Mouse (Mus musculus): ENCODE measurements around the gene Gdpgp1. TPM values are rescaled to one million over a fixed set of nuclear protein-coding genes. Genes with fewer than 3 reads are reported as not detected.

Gdpgp1 gene
- polyA plus RNA-seq, 1 experiment from 2014 or later, result 4.0 TPM

GRCm38 (mm10) chr7:80252886-80253285 lies 20.2 kb downstream of the Gdpgp1 start:
- no peak overlapping the region for H3K4me2 ChIP-seq (ENCODE audit: low read length)
- no peaks in the 10 kb centered on the region for H3K36me3 ChIP-seq (ENCODE audit: control insufficient read depth, insufficient read depth, low read length)
- DNase-seq (no peak), ATAC-seq (ENCODE audit: low FRiP score, low TSS enrichment) (no peak)
- no peak overlapping the region for H3K9ac ChIP-seq (replicated peaks; ENCODE audit: low read length)
- 88% methylated on average over 11 of the region's 11 CpGs for WGBS
- H3K27me3 ChIP-seq (ENCODE audit: control insufficient read depth, insufficient read depth, low read length), result peaks cover 8% of the 10 kb centered on the region; the same call in 1 of the 2 replicates
- H3K4me3 ChIP-seq (replicated peaks; ENCODE audit: low read depth, low read length), result no peak overlapping the region
- no peaks in the 10 kb centered on the region for H3K9me3 ChIP-seq (ENCODE audit: control insufficient read depth, low read length)
- H3K27ac ChIP-seq (replicated peaks; ENCODE audit: low read depth, low read length), result no peak overlapping the region
- no peaks in the 10 kb centered on the region for H3K4me1 ChIP-seq (ENCODE audit: control insufficient read depth, insufficient read depth, low read length)

- 87% methylated on average over 2 of the region's 2 CpGs for WGBS
- Histone ChIP-seq H3K4me2 (ENCODE audit: low read length) (no peak overlapping the region), H3K4me1 (ENCODE audit: control insufficient read depth, insufficient read depth, low read length) (0 out of 2 replicates have a peak, but pooled peaks cover 4% of the 10 kb centered on the region), H3K36me3 (ENCODE audit: control insufficient read depth, insufficient read depth, low read length) (no peaks in the 10 kb centered on the region), H3K27ac (replicated peaks; ENCODE audit: low read depth, low read length) (no peak overlapping the region), H3K27me3 (ENCODE audit: control insufficient read depth, insufficient read depth, low read length) (peaks cover 24% of the 10 kb centered on the region; the same call in 1 of the 2 replicates), H3K9me3 (ENCODE audit: control insufficient read depth, low read length) (no peaks in the 10 kb centered on the region), H3K4me3 (replicated peaks; ENCODE audit: low read depth, low read length) (no peak overlapping the region), H3K9ac (replicated peaks; ENCODE audit: low read length) (no peak overlapping the region)
- ATAC-seq (ENCODE audit: low FRiP score, low TSS enrichment), result no peak
- DNase-seq, result no peak
Observed at GRCm38 (mm10) chr7:80255981-80256380, 23.3 kb downstream of the Gdpgp1 start.

GRCm38 (mm10) chr7:80257706-80258105 lies 25.0 kb downstream of the Gdpgp1 start:
- Histone ChIP-seq H3K4me3 (replicated peaks; ENCODE audit: low read depth, low read length) (no peak overlapping the region), H3K36me3 (ENCODE audit: control insufficient read depth, insufficient read depth, low read length) (no peaks in the 10 kb centered on the region), H3K4me2 (ENCODE audit: low read length) (no peak overlapping the region), H3K9ac (replicated peaks; ENCODE audit: low read length) (no peak overlapping the region), H3K4me1 (ENCODE audit: control insufficient read depth, insufficient read depth, low read length) (peaks cover 11% of the 10 kb centered on the region), H3K27ac (replicated peaks; ENCODE audit: low read depth, low read length) (no peak overlapping the region), H3K27me3 (ENCODE audit: control insufficient read depth, insufficient read depth, low read length) (peaks cover 24% of the 10 kb centered on the region; the same call in 1 of the 2 replicates), H3K9me3 (ENCODE audit: control insufficient read depth, low read length) (no peaks in the 10 kb centered on the region)
- no peak for ATAC-seq (ENCODE audit: low FRiP score, low TSS enrichment)
- DNase-seq, result no peak
- WGBS, result 71% methylated on average over 2 of the region's 2 CpGs

- no peaks in the 10 kb centered on the region for H3K9me3 ChIP-seq (ENCODE audit: control insufficient read depth, low read length)
- H3K36me3 ChIP-seq (ENCODE audit: control insufficient read depth, insufficient read depth, low read length), result peaks cover 20% of the 10 kb centered on the region
- peak within 1 kb of the TSS; percentile 81 for H3K9ac ChIP-seq (replicated peaks; ENCODE audit: low read length)
- ATAC-seq (ENCODE audit: low FRiP score, low TSS enrichment) (peak; percentile 83), DNase-seq (peak; percentile 94)
- peaks cover 24% of the 10 kb centered on the region; the same call in 1 of the 2 replicates for H3K27me3 ChIP-seq (ENCODE audit: control insufficient read depth, insufficient read depth, low read length)
- peak within 1 kb of the TSS; percentile 72 for H3K27ac ChIP-seq (replicated peaks; ENCODE audit: low read depth, low read length)
- H3K4me3 ChIP-seq (replicated peaks; ENCODE audit: low read depth, low read length), result peak within 1 kb of the TSS; percentile 91
- H3K4me2 ChIP-seq (ENCODE audit: low read length), result peak within 1 kb of the TSS; percentile 75
- H3K4me1 ChIP-seq (ENCODE audit: control insufficient read depth, insufficient read depth, low read length), result peaks cover 11% of the 10 kb centered on the region
- 26% methylated on average over 40 of the region's 40 CpGs for WGBS
Observed at GRCm38 (mm10) chr7:80260625-80261371, 28.1 kb downstream of the Gdpgp1 start, which contains the start of gene Ngrn. TSS of gene Ngrn (plus strand) at chr7:80261215.

- Histone ChIP-seq H3K9ac (replicated peaks; ENCODE audit: low read length) (peak overlapping the region; percentile 81), H3K9me3 (ENCODE audit: control insufficient read depth, low read length) (no peaks in the 10 kb centered on the region), H3K27ac (replicated peaks; ENCODE audit: low read depth, low read length) (peak overlapping the region; percentile 72), H3K4me2 (ENCODE audit: low read length) (peak overlapping the region; percentile 75), H3K27me3 (ENCODE audit: control insufficient read depth, insufficient read depth, low read length) (peaks cover 23% of the 10 kb centered on the region; the same call in 1 of the 2 replicates), H3K36me3 (ENCODE audit: control insufficient read depth, insufficient read depth, low read length) (peaks cover 26% of the 10 kb centered on the region), H3K4me3 (replicated peaks; ENCODE audit: low read depth, low read length) (peak overlapping the region; percentile 91), H3K4me1 (ENCODE audit: control insufficient read depth, insufficient read depth, low read length) (peaks cover 11% of the 10 kb centered on the region)
- DNase-seq, result peak; percentile 32
- ATAC-seq (ENCODE audit: low FRiP score, low TSS enrichment), result no peak; the same call in none of the 2 replicates
- WGBS, result 2% methylated on average over 32 of the region's 32 CpGs
Observed at GRCm38 (mm10) chr7:80261372-80261990, 28.8 kb downstream of the Gdpgp1 start.

- WGBS, result 94% methylated on average over 12 of the region's 12 CpGs
- Histone ChIP-seq H3K9me3 (ENCODE audit: control insufficient read depth, low read length) (no peaks in the 10 kb centered on the region), H3K27me3 (ENCODE audit: control insufficient read depth, insufficient read depth, low read length) (0 out of 2 replicates have a peak, but pooled peaks cover 3% of the 10 kb centered on the region), H3K9ac (replicated peaks; ENCODE audit: low read length) (no peak overlapping the region), H3K27ac (replicated peaks; ENCODE audit: low read depth, low read length) (no peak overlapping the region), H3K4me2 (ENCODE audit: low read length) (no peak overlapping the region), H3K4me1 (ENCODE audit: control insufficient read depth, insufficient read depth, low read length) (peaks cover 18% of the 10 kb centered on the region), H3K36me3 (ENCODE audit: control insufficient read depth, insufficient read depth, low read length) (peaks cover 33% of the 10 kb centered on the region), H3K4me3 (replicated peaks; ENCODE audit: low read depth, low read length) (no peak overlapping the region)
- no peak for DNase-seq
- no peak for ATAC-seq (ENCODE audit: low FRiP score, low TSS enrichment)
Observed at GRCm38 (mm10) chr7:80264606-80265005, 31.9 kb downstream of the Gdpgp1 start.

GRCm38 (mm10) chr7:80267764-80268163 lies 35.1 kb downstream of the Gdpgp1 start:
- no peak overlapping the region for H3K4me2 ChIP-seq (ENCODE audit: low read length)
- H3K36me3 ChIP-seq (ENCODE audit: control insufficient read depth, insufficient read depth, low read length), result peaks cover 36% of the 10 kb centered on the region
- DNase-seq, result no peak
- WGBS, result 73% methylated on average over 1 of the region's 1 CpGs
- ATAC-seq (ENCODE audit: low FRiP score, low TSS enrichment), result no peak
- no peak overlapping the region for H3K27ac ChIP-seq (replicated peaks; ENCODE audit: low read depth, low read length)
- no peaks in the 10 kb centered on the region for H3K27me3 ChIP-seq (ENCODE audit: control insufficient read depth, insufficient read depth, low read length)
- no peak overlapping the region for H3K4me3 ChIP-seq (replicated peaks; ENCODE audit: low read depth, low read length)
- H3K9ac ChIP-seq (replicated peaks; ENCODE audit: low read length), result no peak overlapping the region
- no peaks in the 10 kb centered on the region for H3K9me3 ChIP-seq (ENCODE audit: control insufficient read depth, low read length)
- H3K4me1 ChIP-seq (ENCODE audit: control insufficient read depth, insufficient read depth, low read length), result peaks cover 16% of the 10 kb centered on the region

GRCm38 (mm10) chr7:80268897-80269750 lies 36.5 kb downstream of the Gdpgp1 start, which contains the start of gene Vps33b:
TSS of gene Vps33b (plus strand) at chr7:80269649.
- Histone ChIP-seq H3K27ac (replicated peaks; ENCODE audit: low read depth, low read length) (peak within 1 kb of the TSS; percentile 76), H3K4me1 (ENCODE audit: control insufficient read depth, insufficient read depth, low read length) (peaks cover 16% of the 10 kb centered on the region)

More at GRCm38 (mm10) chr7:80268897-80269750, 36.5 kb downstream of the Gdpgp1 start, which contains the start of gene Vps33b:
- Histone ChIP-seq H3K9ac (replicated peaks; ENCODE audit: low read length) (peak within 1 kb of the TSS; percentile 88), H3K4me2 (ENCODE audit: low read length) (peak within 1 kb of the TSS; percentile 89), H3K36me3 (ENCODE audit: control insufficient read depth, insufficient read depth, low read length) (peaks cover 46% of the 10 kb centered on the region), H3K27me3 (ENCODE audit: control insufficient read depth, insufficient read depth, low read length) (no peaks in the 10 kb centered on the region), H3K4me3 (replicated peaks; ENCODE audit: low read depth, low read length) (peak within 1 kb of the TSS; percentile 85), H3K9me3 (ENCODE audit: control insufficient read depth, low read length) (peaks cover 1% of the 10 kb centered on the region; the same call in 1 of the 2 replicates)
- WGBS, result 5% methylated on average over 21 of the region's 21 CpGs
- DNase-seq (peak; percentile 97), ATAC-seq (ENCODE audit: low FRiP score, low TSS enrichment) (peak; percentile 86)

All from midbrain, embryonic 14.5 days (tissue).